Mouse (Mus musculus) hindbrain, embryonic 11.5 days (tissue): ENCODE results near the gene S100a14. TPM values are rescaled to one million over a fixed set of nuclear protein-coding genes. Genes with fewer than 3 reads are reported as not detected.
A peak's percentile ranks its signal among the peaks of the same experiment; 100 is the strongest.

Source experiments
- ATAC-seq: fragments of 200-750 bp; cut with Nextera tagmentation; 2 replicates; pipeline ENCODE4 v1.8.0; 2017; ENCODE audit warnings: mild to moderate bottlenecking, moderate TSS enrichment, moderate library complexity; ENCODE audit not compliant: low FRiP score
- DNase-seq: peaks from one replicate; pipeline ENCODE4 v3.0.0-alpha.2; 2015; ENCODE audit warnings: low spot score
- H3K27ac ChIP-seq: fragments of 300-500 bp; sonication (generic); 2 replicates; pipeline ENCODE4 v1.5.1; 2014; ENCODE audit warnings: mild to moderate bottlenecking, low read depth, low read length
- H3K27me3 ChIP-seq: fragments of 300-500 bp; sonication (generic); 2 replicates; pipeline ENCODE4 v1.6.1; 2014; ENCODE audit warnings: mild to moderate bottlenecking, low read length, moderate library complexity, mixed read lengths; ENCODE audit not compliant: control insufficient read depth, insufficient read depth
- H3K36me3 ChIP-seq: fragments of 300-500 bp; sonication (generic); 2 replicates; pipeline ENCODE4 v1.6.1; 2014; ENCODE audit warnings: mild to moderate bottlenecking, low read length, moderate library complexity, mixed read lengths; ENCODE audit not compliant: control insufficient read depth, insufficient read depth
- H3K4me1 ChIP-seq: fragments of 300-500 bp; sonication (generic); replicated peaks from 2 replicates; pipeline ENCODE4 v1.6.1; 2014; ENCODE audit warnings: low read length, mixed read lengths; ENCODE audit not compliant: control insufficient read depth, insufficient read depth
- H3K4me2 ChIP-seq: fragments of 300-500 bp; sonication (generic); replicated peaks from 2 replicates; pipeline ENCODE4 v1.6.1; 2014; ENCODE audit warnings: mild to moderate bottlenecking, low read depth, low read length
- H3K4me3 ChIP-seq: fragments of 300-500 bp; sonication (generic); 2 replicates; pipeline ENCODE4 v1.5.1; 2014; ENCODE audit warnings: low read depth, low read length
- H3K9ac ChIP-seq: fragments of 300-500 bp; sonication (generic); 2 replicates; pipeline ENCODE4 v1.6.1; 2014; ENCODE audit warnings: low read depth, low read length
- H3K9me3 ChIP-seq: fragments of 300-500 bp; sonication (generic); 2 replicates; pipeline ENCODE4 v1.6.1; 2016; ENCODE audit warnings: low read length; ENCODE audit not compliant: control insufficient read depth
- WGBS: fragments of 180-500 bp; shearing (Covaris S2); extraction: QIAGEN DNeasy Blood & Tissue Kit; methylation state at CpG from one replicate; pipeline ENCODE4 v1.1.7; 2014; 5-methylcytosine and 5-hydroxymethylcytosine counted together
- polyA plus RNA-seq: library from polyadenylated mRNA; unstranded; fragments of >200 nt; fragmentation: Nextera tagmentation; extraction: Ambion mirVana; gene quantifications from 2 replicates; pipeline ENCODE4 v1.2.1, GENCODE M21; 2014

The S100a14 gene
- polyA plus RNA-seq, 1 experiment from 2014 or later: not detected

- H3K27me3 ChIP-seq: no peaks in the 10 kb centered on the region
- 68% methylated on average over 5 of the region's 5 CpGs for WGBS
Measured at GRCm38 (mm10) chr3:90531713-90532112, 5.1 kb downstream of the S100a14 start.

GRCm38 (mm10) chr3:90535446-90535845 is 8.8 kb downstream of the S100a14 start:
- no peaks in the 10 kb centered on the region for H3K27me3 ChIP-seq
- no peak overlapping the region for H3K9ac ChIP-seq
- WGBS: 50% methylated on average over 1 of the region's 1 CpGs
- H3K4me3 ChIP-seq: no peak overlapping the region
- no peaks in the 10 kb centered on the region for H3K4me1 ChIP-seq
- no peak overlapping the region for H3K27ac ChIP-seq
- no peak for DNase-seq
- no peaks in the 10 kb centered on the region for H3K9me3 ChIP-seq
- H3K4me2 ChIP-seq: no peak overlapping the region
- no peak for ATAC-seq
- H3K36me3 ChIP-seq: no peaks in the 10 kb centered on the region

More at GRCm38 (mm10) chr3:90531713-90532112, 5.1 kb downstream of the S100a14 start:
- H3K4me3 ChIP-seq: no peak overlapping the region
- DNase-seq (no peak), ATAC-seq (no peak)
- no peak overlapping the region for H3K9ac ChIP-seq
- H3K27ac ChIP-seq: no peak overlapping the region
- no peaks in the 10 kb centered on the region for H3K4me1 ChIP-seq
- no peak overlapping the region for H3K4me2 ChIP-seq
- H3K36me3 ChIP-seq: no peaks in the 10 kb centered on the region
- H3K9me3 ChIP-seq: no peaks in the 10 kb centered on the region

- DNase-seq (no peak), ATAC-seq (no peak)
- 41% methylated on average over 10 of the region's 10 CpGs for WGBS
- Histone ChIP-seq H3K27me3 (no peaks in the 10 kb centered on the region), H3K9me3 (no peaks in the 10 kb centered on the region), H3K4me1 (no peaks in the 10 kb centered on the region), H3K36me3 (no peaks in the 10 kb centered on the region), H3K27ac (no peak within 1 kb of the TSS), H3K9ac (no peak within 1 kb of the TSS), H3K4me3 (no peak within 1 kb of the TSS), H3K4me2 (no peak within 1 kb of the TSS)
Measured at GRCm38 (mm10) chr3:90537141-90537904, 10.7 kb downstream of the S100a14 start, which contains the start of gene S100a16. TSS of gene S100a16 (plus strand) at chr3:90537254.

- Histone ChIP-seq H3K27me3 (no peaks in the 10 kb centered on the region), H3K4me2 (no peak overlapping the region), H3K36me3 (no peaks in the 10 kb centered on the region), H3K4me1 (no peaks in the 10 kb centered on the region), H3K9me3 (no peaks in the 10 kb centered on the region), H3K4me3 (no peak overlapping the region), H3K27ac (no peak overlapping the region), H3K9ac (no peak overlapping the region)
- DNase-seq: no peak
- WGBS: 80% methylated on average over 4 of the region's 5 CpGs
- ATAC-seq: no peak
Measured at GRCm38 (mm10) chr3:90537905-90538296, 11.2 kb downstream of the S100a14 start.

- peak; percentile 38 for DNase-seq
- peak overlapping the region; percentile 36; the same call in 1 of the 2 replicates for H3K27ac ChIP-seq
- WGBS: 32% methylated on average over 4 of the region's 4 CpGs
- peak overlapping the region; percentile 21 for H3K4me2 ChIP-seq
- no peak overlapping the region for H3K4me3 ChIP-seq
- H3K36me3 ChIP-seq: no peaks in the 10 kb centered on the region
- no peaks in the 10 kb centered on the region for H3K9me3 ChIP-seq
- peak; percentile 76 for ATAC-seq
- H3K9ac ChIP-seq: 0 out of 2 replicates have a peak overlapping the region, but pooled peaks have one; percentile 19
- H3K4me1 ChIP-seq: no peaks in the 10 kb centered on the region
- no peaks in the 10 kb centered on the region for H3K27me3 ChIP-seq
Measured at GRCm38 (mm10) chr3:90540904-90541303, 14.2 kb downstream of the S100a14 start.

- Histone ChIP-seq H3K9ac (no peak overlapping the region), H3K36me3 (no peaks in the 10 kb centered on the region), H3K4me3 (no peak overlapping the region), H3K9me3 (no peaks in the 10 kb centered on the region), H3K27ac (no peak overlapping the region), H3K4me2 (no peak overlapping the region), H3K4me1 (no peaks in the 10 kb centered on the region), H3K27me3 (no peaks in the 10 kb centered on the region)
- ATAC-seq: no peak
- no peak for DNase-seq
- whole genome bisulfite sequencing: 58% methylated on average over 5 of the region's 5 CpGs
Measured at GRCm38 (mm10) chr3:90549676-90550420, 23.2 kb downstream of the S100a14 start.

GRCm38 (mm10) chr3:90550421-90550790 is 23.8 kb downstream of the S100a14 start:
- Histone ChIP-seq H3K27ac (no peak overlapping the region), H3K4me2 (no peak overlapping the region), H3K27me3 (no peaks in the 10 kb centered on the region), H3K4me3 (no peak overlapping the region), H3K9ac (no peak overlapping the region), H3K36me3 (no peaks in the 10 kb centered on the region), H3K9me3 (no peaks in the 10 kb centered on the region), H3K4me1 (no peaks in the 10 kb centered on the region)
- no peak for DNase-seq
- no peak for ATAC-seq
- 90% methylated on average over 2 of the region's 2 CpGs for WGBS

GRCm38 (mm10) chr3:90552231-90552630 is 25.6 kb downstream of the S100a14 start:
- Histone ChIP-seq H3K4me3 (no peak overlapping the region), H3K4me1 (no peaks in the 10 kb centered on the region), H3K4me2 (no peak overlapping the region), H3K27me3 (no peaks in the 10 kb centered on the region), H3K36me3 (no peaks in the 10 kb centered on the region), H3K9ac (no peak overlapping the region), H3K27ac (no peak overlapping the region), H3K9me3 (no peaks in the 10 kb centered on the region)
- DNase-seq (no peak), ATAC-seq (no peak)
- WGBS: 81% methylated on average over 2 of the region's 2 CpGs
